Mouse (Mus musculus): ENCODE data around the gene Enox1.

Enox1 gene

DNA sequence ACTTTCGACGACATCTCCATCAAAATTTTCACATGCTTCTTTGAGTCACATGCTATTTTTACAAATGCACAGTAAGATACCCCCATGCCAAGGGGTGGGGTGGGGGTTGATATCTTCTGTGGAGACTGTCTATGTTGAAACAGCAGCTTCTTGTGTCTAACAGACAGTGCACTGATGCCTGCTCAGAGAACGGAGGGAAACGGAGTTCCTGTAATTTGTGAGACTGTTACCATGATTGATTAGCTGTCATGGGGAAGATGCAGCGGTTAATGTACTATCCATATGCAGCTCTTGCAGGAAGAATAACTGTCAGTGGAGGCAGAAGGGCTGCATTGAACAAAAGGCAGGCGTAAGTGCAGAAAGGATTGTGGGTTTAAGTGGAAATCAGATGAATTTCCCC, 117.2 kb downstream of the Enox1 start:
- DNase-seq (ENCODE audit: low spot score) = no peak

DNA sequence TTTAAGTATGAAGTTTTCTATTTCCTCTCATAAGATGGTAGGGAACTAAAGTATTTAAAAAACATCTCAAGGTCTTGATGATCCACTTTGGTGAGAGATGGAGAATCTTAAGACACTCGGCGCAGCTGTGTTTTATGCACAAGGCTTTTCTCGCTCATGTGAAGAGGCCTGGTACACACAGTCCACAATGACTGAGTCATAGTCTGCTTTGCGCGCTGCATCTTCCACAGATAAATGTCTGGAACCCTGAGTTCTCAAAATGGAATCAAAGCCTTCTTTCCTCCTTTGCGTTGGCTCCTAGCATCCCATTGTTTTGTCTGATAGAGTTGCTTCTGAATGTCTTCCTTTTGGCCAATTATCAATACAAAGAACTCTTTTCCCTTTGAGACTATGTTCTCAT, 119.0 kb downstream of the Enox1 start:
- no peak for DNase-seq (ENCODE audit: low spot score)

DNA sequence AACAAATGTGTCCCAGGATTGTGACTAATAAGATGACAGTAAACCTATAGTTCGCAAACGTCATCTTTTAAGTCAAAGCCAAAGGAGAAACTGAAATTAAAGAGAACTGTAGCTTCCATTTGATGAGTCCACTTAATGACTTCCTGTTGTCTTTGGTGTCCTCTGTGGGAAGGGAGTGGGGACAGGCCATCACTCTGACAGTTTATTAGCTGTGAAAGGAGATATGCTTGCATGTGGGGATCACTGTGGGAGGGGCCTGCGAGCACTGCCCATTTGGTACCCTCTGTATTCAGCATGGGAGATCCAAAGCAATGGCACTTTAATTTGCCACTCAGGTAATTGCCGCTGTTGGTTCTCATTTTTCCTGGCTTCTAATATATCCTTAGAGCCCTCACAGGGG, 122.6 kb downstream of the Enox1 start:
- no peak for DNase-seq (ENCODE audit: low spot score)

DNA sequence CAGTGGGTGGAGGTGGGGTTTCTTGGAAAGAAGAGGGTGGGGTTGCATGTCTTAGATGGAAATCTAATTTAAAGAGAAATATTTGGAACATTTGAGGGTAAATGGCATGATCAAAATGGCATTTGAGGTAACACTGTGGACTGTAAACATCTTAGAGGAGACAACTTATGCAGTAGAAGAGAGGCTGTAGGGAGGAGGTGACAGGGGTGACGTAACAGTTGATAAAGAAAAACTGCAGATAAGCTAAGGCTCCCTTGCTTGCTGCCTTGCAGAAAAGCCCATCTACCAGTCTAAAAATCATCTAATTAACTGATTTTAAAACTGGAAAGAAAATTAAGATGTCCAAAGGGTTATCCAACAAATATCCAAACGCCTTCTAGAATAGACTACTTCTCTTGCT, 123.9 kb downstream of the Enox1 start:
- no peak for DNase-seq (ENCODE audit: low spot score)

DNA sequence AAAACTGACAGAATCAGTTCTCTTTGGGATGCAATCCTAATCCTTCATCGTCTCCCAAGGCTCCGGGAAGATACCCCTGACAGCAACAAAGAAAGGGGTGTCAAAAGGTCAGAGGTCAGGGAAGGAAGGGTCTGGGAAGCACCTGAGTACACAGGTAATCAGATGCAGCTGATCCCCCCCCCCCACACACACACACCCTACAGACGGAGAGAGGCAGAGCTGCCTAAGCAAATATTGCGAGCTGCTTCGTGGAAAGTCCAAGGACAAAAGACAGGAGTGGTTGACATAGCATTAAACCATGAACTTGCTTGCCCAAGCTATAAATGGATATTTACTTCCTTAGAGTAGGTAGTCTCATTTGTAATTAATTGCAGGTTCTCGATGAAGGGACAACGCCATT, 124.3 kb downstream of the Enox1 start:
- DNase-seq (ENCODE audit: low spot score) = no peak

DNA sequence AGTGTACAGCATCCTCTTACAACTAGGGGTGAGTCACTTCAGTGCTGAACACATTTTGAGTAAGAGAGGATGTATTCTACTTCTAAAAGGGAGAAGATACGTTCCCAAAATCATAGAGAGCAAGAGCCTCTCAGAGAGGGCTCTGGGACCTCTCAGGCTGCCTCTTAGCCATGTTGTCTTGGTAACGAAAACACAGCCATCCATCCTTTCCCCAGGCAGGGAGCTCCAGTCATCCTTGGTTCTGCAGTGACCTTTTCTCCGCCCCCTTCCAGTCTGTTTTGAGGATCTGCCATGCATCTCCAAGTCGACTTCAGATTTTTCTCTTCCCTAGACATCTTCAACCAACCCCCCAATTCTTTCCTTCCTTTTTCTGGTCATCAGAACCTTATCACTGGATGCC, 127.4 kb downstream of the Enox1 start:
- no peak for DNase-seq (ENCODE audit: low spot score)

DNA sequence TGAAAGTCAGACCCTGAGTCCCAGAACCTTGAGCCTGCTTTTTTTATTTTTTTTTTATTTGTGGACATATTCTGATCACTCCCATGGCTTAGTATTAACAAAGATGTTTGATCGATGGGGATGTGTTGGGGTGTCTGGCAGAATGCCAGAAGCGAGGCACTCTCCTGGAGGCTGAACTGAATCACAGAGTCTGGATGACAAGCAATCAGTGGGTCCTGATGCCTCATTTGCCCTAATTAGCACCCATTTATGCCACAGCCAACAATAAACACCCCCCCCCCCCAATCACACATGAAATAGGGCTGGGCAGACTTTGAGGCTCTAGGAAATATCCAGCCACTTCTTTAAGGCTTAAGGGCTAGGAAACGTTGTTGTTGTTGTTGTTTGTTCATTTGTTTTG, 128.9 kb downstream of the Enox1 start:
- no peak for DNase-seq (ENCODE audit: low spot score)

DNA sequence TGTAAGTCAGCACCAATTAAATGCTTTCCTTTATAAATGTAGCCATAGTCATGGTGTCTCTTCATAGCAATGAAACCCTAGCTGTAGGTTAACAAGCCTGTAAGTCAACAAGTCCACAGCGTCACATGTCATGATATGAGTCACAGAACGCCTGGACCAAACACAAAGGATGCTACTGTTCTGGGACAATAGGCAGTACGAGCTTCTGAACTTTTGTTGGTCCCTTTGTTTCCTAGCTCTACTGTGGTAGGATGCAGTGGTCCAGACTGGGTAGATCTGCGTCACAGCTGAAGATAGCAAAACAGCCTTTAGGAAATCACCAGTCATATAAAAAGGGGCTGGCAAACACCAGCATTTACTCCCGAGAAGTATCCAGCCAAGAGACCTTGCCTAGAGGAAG, 135.2 kb downstream of the Enox1 start:
- no peak for DNase-seq (ENCODE audit: low spot score)

DNA sequence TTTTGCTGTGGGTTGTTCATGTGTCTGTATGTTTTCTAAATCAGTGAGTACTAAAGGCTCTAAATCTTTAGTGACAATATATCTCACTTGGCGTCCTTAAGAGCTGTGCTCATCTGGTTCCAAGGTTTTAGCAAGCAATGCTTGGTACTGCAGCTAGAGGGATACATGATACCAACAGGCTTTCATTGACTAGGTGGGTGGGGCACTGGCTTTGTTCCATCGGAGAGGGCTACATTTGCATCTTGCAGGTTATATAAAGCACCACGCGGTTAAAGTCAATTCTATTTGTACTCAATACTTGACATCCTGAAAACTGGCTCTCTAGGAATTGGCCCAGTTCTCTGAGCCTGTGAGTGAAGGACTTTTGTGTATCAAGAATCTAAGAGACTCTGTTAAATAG, 140.5 kb downstream of the Enox1 start:
- no peak for DNase-seq (ENCODE audit: low spot score)

DNA sequence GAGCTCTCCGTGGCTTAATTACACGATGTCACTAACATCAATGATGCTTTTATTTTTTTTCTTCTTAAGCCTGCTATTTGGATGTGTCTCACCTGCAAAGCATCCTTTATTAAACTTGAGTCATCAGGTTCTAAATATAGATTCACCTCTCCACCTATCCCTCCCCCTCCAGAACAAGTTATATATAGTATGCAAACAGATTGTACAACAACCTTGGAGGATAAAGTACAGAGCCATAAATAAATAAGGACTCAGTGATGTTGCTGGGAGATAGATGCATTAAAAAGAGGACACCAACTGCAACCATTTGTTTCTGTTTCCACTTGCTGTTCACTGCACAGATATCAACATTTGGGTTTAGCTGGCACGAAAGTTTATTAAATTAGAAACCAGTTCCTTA, 141.8 kb downstream of the Enox1 start:
- DNase-seq (ENCODE audit: low spot score) = no peak

DNA sequence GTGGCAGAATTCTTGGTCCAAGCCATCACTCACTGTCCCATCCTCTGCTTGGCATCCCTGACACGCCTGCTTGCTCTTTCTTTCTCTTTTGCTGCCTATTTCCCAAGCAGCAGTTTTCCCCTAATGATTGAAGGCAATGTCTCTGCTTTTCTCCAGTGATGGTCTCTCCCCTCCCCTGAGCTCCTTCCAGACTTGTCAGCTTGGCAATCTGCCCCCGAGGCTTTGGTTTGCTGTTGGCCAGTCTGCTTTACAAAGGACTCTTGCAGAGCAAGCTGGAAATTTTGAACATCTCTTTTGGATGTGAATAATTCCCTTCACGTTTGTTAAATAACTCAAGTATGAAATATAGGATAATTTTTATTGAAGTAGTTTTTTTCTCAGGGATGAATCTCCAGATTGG, 153.0 kb downstream of the Enox1 start:
- DNase-seq (ENCODE audit: low spot score) = no peak

DNA sequence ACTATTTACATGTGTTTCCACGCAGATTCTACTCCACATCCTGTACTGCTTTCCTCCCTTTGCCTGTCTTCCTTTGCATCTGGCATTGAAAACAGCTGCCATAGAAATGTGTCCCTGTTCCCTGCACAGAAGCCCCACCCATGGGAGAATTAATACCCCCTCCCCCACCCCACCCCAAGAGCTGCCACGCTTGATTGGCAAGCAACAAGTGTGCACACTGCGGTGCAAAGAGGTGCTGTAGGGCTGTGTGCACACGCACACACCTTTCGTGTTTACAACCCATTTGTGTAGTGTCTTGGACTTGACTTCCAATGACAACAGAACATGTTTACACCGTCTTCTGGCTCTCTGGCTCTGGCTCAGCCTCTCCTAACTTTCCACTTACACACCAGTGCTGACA, 154.9 kb downstream of the Enox1 start:
- DNase-seq (ENCODE audit: low spot score) = no peak

DNA sequence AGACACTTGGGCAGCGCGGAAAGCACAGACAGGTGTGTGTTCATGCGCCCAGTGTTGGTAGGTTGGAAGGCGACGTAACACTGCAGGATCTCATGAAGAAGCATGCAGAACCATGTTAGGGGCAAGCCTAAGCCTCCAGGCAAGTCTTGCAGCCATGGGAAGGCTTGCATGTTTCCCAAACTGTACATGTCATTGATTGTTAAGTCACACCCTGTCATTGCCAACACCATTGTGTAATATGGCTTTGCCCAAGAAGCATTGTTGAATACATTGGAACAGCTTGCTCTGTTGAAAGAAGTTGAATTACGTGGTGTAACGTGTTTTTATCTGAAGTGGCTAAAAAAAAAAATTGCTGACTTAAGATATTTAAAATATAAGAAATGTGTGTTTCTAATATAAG, 162.8 kb downstream of the Enox1 start:
- DNase-seq (ENCODE audit: low spot score) = no peak

DNA sequence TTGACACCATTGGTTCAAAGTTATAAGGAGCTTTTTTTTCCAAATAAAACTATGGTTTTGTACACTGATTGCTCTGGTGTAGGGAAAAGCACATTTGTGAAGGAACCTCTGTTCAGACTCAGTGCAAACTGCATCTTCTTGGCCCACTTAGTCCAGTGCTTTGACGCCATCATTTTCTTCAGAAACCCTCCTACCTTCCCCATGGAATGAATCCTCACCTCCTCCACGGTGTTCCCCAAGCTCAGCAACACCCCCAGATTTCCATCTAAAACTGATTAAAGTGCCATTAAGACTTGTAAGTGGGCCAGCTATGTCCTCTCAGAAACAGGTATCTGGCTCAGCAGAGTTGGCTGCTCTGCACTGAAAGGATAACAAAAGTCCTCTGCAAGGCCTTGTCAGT, 167.8 kb downstream of the Enox1 start:
- no peak for DNase-seq (ENCODE audit: low spot score)

DNA sequence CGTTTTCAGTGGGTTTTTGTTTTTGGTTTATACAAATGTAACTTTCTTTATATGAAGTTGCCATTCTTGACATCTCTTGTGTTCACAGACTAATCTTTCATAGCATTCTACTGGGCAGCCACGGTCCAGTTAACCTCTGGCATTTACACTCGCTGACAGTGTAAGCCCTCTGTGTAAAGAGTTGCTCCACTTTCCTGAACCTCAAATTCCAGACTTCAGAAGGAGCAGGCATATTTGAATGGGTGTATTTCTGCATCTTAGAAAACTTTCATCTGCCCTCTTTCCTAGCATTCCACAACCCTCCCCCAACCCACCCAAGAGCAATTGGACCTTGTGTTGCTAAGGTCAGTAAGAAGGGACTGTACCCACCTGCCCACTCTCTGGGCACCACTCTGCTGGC, 171.1 kb downstream of the Enox1 start:
- DNase-seq (ENCODE audit: low spot score) = no peak

DNA sequence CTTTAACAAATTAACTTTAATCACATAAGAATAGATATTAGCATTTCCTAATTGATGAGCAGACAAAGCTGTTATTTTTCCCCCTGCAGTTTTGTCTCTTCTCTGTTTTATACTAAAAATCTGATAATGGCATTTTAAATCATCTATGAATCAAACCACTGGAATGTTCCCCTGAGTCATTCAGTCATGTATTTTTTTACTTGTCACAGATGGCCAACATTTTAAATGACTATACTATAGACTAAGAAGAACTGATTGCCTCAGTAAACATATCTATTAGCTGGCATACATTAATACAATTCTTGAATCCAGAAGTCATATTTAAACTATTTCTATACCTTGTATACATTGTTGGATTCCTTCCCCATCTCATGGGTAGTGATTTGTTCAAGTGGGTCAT, 173.2 kb downstream of the Enox1 start:
- no peak for DNase-seq (ENCODE audit: low spot score)

DNA sequence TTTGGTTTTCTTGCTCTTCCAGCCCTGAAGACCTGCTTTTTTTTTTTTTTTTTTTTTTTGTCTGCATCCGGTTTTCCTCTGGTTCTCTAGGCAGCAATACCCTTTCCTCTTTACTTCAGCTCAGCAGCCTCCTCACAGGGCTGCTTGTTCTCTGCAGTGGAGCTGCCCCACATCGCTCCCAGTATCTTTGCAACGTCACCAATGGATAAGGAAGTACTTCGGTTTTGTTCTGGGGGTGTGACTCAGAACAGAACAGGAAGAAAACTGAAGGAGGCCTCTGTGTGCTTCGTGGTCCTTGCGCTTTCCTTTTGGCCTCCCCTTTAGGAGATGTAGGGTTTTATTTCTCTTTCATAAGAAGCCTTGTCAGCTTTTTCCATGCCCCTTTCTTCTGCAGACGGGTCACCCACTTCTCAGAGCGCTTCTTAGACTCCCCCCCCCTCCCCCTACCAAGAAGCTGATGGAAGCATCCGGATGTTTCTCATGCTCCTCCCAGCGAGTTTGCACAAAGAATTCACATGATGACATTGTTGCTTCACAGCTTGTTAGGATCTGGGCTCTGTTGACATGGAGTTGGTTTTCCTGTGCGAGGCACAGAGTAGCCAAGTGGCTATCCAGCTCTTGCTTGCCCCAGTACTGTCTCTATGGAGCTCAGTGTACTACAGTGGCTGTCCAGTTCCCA, 187.2 kb downstream of the Enox1 start:
- DNase-seq (ENCODE audit: low spot score) = no peak

DNA sequence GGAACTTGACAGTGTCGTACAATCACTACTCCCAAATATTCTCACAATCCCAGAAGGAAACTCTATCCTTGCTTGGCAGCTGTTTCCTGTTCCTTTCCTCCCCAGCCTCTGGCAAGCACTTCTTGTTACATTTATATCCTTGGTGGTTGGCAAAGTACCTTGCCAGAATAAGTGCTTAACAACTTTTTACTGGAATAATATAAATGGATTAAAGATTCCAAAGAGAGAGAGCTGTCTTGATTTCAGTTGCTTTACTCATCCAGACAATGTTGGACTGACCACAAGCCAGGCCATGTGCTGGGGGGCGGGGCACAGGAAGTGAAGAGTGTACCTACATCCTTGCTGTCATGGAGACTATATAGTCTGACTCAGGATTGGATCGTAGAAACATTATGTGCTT, 189.7 kb downstream of the Enox1 start:
- no peak for DNase-seq (ENCODE audit: low spot score)

DNA sequence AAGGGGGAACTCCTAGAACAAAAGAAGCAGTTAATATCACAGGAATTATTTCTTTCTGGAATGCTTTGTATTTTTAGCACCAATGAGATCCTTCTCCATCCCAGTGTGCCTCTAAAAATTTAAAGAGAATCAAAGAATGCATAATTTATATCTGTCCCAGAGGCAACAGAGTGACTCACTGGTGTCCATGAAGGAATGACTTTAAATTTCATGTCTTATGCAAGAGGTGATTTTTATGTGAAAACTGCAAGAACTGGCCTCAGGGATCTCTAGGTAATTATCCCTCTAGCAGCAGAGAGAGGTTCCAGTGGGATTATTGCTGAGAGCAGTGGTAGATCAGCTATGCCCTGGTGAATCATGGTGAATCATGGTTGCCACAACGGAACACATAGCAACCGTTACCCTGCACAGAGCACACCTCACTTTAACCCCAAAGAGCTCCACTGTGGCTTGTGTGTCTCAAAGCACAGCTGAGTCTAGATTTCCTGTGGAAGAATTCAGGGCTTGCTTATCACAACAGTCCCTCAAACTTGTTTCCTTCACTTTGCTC, 195.3 kb downstream of the Enox1 start:
- DNase-seq (ENCODE audit: low spot score) = no peak

DNA sequence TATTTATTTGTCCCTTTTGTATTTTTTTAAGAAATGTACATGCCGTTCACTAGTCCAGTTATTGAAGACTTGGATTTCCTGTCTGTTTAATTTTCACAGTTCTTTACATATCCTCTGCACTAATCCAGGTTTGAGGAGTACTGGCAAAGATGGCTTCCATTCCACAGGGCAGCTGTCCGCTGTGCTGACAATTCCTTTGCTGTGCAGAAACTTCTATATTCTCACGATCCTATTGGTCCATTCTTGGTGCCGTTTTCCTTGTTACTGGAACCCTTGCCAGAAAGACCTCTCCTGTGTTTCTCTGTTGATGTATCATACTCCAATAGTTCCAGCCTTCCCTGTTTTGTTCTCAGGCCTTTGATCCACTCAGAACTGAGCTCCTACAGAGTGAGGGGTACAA, 206.1 kb downstream of the Enox1 start:
- DNase-seq (ENCODE audit: low spot score) = no peak

DNA sequence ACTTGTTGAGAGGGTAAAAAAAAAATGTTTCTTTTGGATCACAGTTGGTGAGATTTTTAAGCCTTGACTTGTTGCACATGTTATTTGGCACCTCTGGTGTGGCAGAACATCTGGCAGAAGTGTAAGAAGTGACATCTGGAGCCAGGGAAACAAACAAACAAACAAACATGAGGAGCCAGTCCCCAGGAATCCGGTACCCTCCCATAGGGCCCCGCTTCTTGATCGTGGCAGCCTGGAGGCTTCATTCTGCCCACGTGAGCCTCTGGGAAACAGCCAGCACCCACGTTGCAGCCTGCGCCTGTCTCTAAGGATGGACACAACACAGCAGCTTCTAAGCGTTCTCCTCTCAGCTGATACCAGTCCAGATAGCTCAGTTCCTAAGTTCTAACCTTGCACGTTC, 211.8 kb downstream of the Enox1 start:
- DNase-seq (ENCODE audit: low spot score) = no peak

DNA sequence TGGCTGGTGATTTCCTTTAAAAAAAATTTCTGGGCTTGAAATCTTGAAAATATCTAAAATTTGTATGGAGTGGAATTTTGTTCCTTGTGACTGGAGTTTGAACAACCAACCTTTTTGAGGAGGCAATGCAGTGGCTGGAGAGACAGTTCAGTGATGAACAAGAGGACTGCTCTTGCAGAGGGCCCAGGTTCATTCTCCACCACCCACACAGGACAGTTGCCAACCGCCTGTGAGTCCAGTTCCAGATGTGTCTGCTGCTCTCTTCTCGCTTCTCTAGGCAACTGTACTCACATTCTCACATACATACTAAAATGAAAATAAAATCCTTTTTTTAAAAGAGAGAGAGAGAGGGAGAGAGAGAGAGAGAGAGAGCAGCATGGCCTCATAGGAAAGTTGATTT, 212.5 kb downstream of the Enox1 start:
- DNase-seq (ENCODE audit: low spot score) = no peak

DNA sequence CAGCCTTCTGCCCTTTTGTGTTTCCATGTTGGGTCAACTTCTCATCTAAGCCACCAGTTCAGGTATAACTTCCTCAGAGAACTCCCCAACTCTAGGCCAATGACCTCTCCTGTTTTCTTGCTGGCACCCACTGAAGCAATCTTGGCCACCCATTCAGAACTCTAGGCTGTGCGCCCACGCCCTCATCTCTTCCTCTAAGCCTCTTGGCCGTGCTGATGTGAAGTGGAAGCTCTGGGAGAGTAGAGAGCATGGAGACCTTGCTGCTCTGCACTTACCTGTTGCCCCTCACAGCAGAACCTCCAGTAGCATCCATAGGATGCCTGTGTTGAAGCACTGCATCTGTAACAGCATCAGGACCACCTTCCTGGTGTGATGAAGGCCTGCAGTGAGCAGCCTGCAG, 214.0 kb downstream of the Enox1 start:
- no peak for DNase-seq (ENCODE audit: low spot score)

DNA sequence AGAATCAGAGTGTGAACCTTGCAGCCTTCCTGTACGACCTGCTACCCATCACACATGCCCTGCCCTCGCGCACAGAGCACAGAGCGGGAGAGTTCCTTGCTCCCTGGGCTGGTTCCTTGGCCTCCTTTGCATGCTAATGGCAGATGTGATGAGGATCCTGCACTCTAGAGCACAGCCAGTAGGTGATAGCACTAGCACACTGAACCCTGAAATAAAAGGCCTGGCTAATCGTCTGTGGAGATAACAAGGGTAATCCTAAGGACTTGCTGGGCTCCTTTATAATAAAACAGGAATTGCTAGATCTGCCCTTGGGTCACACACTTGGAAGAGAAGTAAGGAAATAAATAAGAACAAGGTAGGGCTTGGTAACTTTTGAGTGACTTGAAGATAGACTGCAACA, 215.4 kb downstream of the Enox1 start:
- DNase-seq (ENCODE audit: low spot score) = no peak

DNA sequence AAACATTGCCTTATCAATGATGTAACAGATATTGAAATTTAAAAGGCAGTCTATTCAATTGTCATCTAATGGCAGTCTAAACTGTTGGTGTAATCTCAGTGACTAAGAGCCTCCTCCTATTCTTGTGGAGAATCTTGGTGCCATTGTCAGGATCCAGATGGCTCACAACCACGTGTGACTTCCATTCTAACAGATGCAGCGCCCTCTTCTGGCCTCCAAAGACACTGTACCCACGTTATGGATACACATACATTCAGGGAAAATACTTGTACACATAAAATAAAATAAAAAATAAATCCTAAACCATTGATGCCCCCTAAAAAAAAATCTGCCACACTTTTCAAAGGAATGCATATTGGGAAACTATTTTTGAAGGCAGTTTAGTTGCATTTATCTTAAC, 216.6 kb downstream of the Enox1 start:
- DNase-seq (ENCODE audit: low spot score) = no peak
